In the genomic region with DNA sequence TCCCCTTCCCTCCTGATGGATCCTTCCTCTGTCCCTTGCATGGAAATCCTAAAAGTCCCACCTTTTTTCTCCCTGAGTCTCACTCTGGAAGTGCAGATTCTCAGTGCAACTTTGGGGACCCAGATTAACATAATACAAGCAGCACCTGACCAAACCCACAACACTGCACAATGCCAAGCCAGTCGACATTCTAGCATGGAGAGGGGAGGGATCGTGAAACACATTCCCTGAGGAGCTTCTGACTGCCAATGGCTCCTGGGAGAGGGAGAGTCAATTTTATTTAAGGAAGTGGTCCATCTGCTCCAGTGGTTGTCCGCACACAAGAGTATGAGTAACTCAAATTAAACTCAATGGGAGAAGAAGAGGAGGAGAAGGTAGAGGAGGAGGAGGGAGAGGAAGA, we compare ENCODE assay signal across 23 mouse cellular contexts. TPM values are rescaled to one million over a fixed set of nuclear protein-coding genes. Genes with fewer than 3 reads are reported as not detected.
DNase-seq lines count a peak whose midpoint lies in the region; ATAC-seq and TF ChIP-seq lines count a peak whose summit lies in the region.
"Had no signal": no experiment of that assay in that cellular context is flagged by ENCODE, and none has a peak within 500 bp of the region (broad histone marks: within the 10 kb centered on the region; RNA-seq: fewer than 3 reads in every experiment).

No protein-coding gene starts in this region.

- no peak overlapping the region for H3K4me3 ChIP-seq in hindbrain, embryonic 10.5 days
- no peak overlapping the region for H3K4me3 ChIP-seq in hindbrain, postnatal 0 days (ENCODE audit: low read length)
- H3K4me3 ChIP-seq in ES-Bruce4 (ENCODE audit: low read depth, low read length), result peak overlapping the region; percentile 52
- H3K4me3 ChIP-seq: forebrain, embryonic 10.5 days; forebrain, embryonic 13.5 days had no signal

- peak; percentile 50; the same call in 1 of the 2 replicates for ATAC-seq in frontal cortex, adult (ENCODE audit: low TSS enrichment)
- ATAC-seq in hindbrain, postnatal 0 days, result no peak
- ATAC-seq: forebrain, embryonic 13.5 days; forebrain, embryonic 16.5 days; hindbrain, embryonic 16.5 days; inflammation-experienced regulatory T-cells, adult 6 months; intestine, embryonic 16.5 days had no signal

- no peaks in the 10 kb centered on the region for H3K36me3 ChIP-seq in hindbrain, embryonic 10.5 days
- no peaks in the 10 kb centered on the region for H3K36me3 ChIP-seq in hindbrain, postnatal 0 days (ENCODE audit: insufficient read depth, low read length)
- H3K36me3 ChIP-seq in ES-Bruce4 (ENCODE audit: control insufficient read depth, insufficient read depth, low read length, poor library complexity, severe bottlenecking), result no peaks in the 10 kb centered on the region
- H3K36me3 ChIP-seq: forebrain, embryonic 10.5 days; hindbrain, embryonic 13.5 days had no signal

- no peak for TF ChIP-seq POLR2A in ES-Bruce4 (IDR thresholded peaks at IDR 0.05; ENCODE audit: insufficient read depth, low read length)

- no peaks in the 10 kb centered on the region for H3K9me3 ChIP-seq in hindbrain, embryonic 10.5 days
- H3K9me3 ChIP-seq in hindbrain, postnatal 0 days (ENCODE audit: low read length), result peaks cover 3% of the 10 kb centered on the region; the same call in 1 of the 2 replicates
- peaks cover 5% of the 10 kb centered on the region; the same call in 1 of the 2 replicates for H3K9me3 ChIP-seq in ES-Bruce4 (replicated peaks; ENCODE audit: control insufficient read depth, insufficient read depth, low read length, poor library complexity, severe bottlenecking)
- H3K9me3 ChIP-seq: forebrain, embryonic 13.5 days; hindbrain, embryonic 13.5 days had no signal

- DNase-seq in frontal cortex, postnatal 25 days (ENCODE audit: low spot score in 2 of 2), result no peak
- peak; percentile 4 for DNase-seq in hindbrain, embryonic 10.5 days (ENCODE audit: low spot score)
- no peak for DNase-seq in hindbrain, postnatal 0 days (ENCODE audit: low spot score)
- DNase-seq in ZHBTc4 (ENCODE audit: low read depth, low spot score), result peak; percentile 59
- no peak for DNase-seq in embryo, embryonic 10 days (ENCODE audit: low spot score)
- DNase-seq in gastrocnemius, postnatal 25 days, result no peak
- DNase-seq: adrenal gland, postnatal 14 days; cerebellum, adult 11-12 months; cerebellum, adult 8-10 months; cerebellum, postnatal 36 days; gastrocnemius, postnatal 36 days; kidney, adult 18-20 months had no signal

- H3K27me3 ChIP-seq in hindbrain, embryonic 10.5 days (ENCODE audit: insufficient read depth, poor library complexity, severe bottlenecking), result no peaks in the 10 kb centered on the region
- no peaks in the 10 kb centered on the region for H3K27me3 ChIP-seq in hindbrain, postnatal 0 days (ENCODE audit: insufficient read depth, low read length)
- no peaks in the 10 kb centered on the region for H3K27me3 ChIP-seq in ES-Bruce4 (ENCODE audit: control insufficient read depth, insufficient read depth, low read length, poor library complexity, severe bottlenecking)
- H3K27me3 ChIP-seq: forebrain, embryonic 13.5 days; hindbrain, embryonic 13.5 days had no signal

- no peak overlapping the region for H3K27ac ChIP-seq in hindbrain, embryonic 10.5 days
- no peak overlapping the region for H3K27ac ChIP-seq in hindbrain, postnatal 0 days
- H3K27ac ChIP-seq in ES-Bruce4 (ENCODE audit: insufficient read depth, low read length), result no peak overlapping the region
- H3K27ac ChIP-seq: forebrain, embryonic 10.5 days; forebrain, embryonic 13.5 days; hindbrain, embryonic 13.5 days had no signal

- H3K4me2 ChIP-seq in hindbrain, postnatal 0 days (ENCODE audit: low read depth, low read length), result no peak overlapping the region

- H3K9ac ChIP-seq in hindbrain, postnatal 0 days (replicated peaks; ENCODE audit: low read length), result no peak overlapping the region
- peak overlapping the region; percentile 12; the same call in 1 of the 2 replicates for H3K9ac ChIP-seq in ES-Bruce4 (ENCODE audit: low read depth, poor library complexity, severe bottlenecking)
- H3K9ac ChIP-seq: forebrain, embryonic 13.5 days; hindbrain, embryonic 13.5 days had no signal

- H3K4me1 ChIP-seq in hindbrain, embryonic 10.5 days (replicated peaks), result no peaks in the 10 kb centered on the region; the same call in 1 of the 2 replicates
- H3K4me1 ChIP-seq in hindbrain, postnatal 0 days (ENCODE audit: insufficient read depth, low read length), result no peaks in the 10 kb centered on the region
- H3K4me1 ChIP-seq in ES-Bruce4 (ENCODE audit: control insufficient read depth, insufficient read depth, low read length), result peaks cover 2% of the 10 kb centered on the region
- H3K4me1 ChIP-seq: forebrain, embryonic 10.5 days; forebrain, embryonic 13.5 days had no signal

- no peak for TF ChIP-seq EP300 in ES-Bruce4 (IDR thresholded peaks at IDR 0.05; ENCODE audit: insufficient read depth, low read depth, low read length)

- 43% methylated on average over 3 of the region's 3 CpGs for WGBS in hindbrain, embryonic 10.5 days
- WGBS in hindbrain, postnatal 0 days, result 43% methylated on average over 3 of the region's 3 CpGs

- TF ChIP-seq CTCF in hindbrain, postnatal 0 days (IDR thresholded peaks at IDR 0.05; ENCODE audit: low read depth), result no peak
- no peak for TF ChIP-seq CTCF in ES-Bruce4 (IDR thresholded peaks at IDR 0.05; ENCODE audit: low read depth, low read length)

RNA-seq across cellular contexts. Expression of a gene that starts 28.0 kb away (rescaled TPM):
- 10.8 and 15.3 TPM in 2 replicates for polyA plus RNA-seq in hindbrain, embryonic 10.5 days (2016; fragmentation: Nextera tagmentation; extraction: Ambion mirVana)
- 39.7 and 42.3 TPM in 2 replicates for total RNA-seq in hindbrain, postnatal 0 days (2014; rRNA removed)
- polyA plus RNA-seq in hindbrain, postnatal 0 days (2015; fragmentation: Nextera tagmentation; extraction: Ambion mirVana), result 13.1 and 14.6 TPM in 2 replicates
- 10.5 and 11.0 TPM in 2 replicates for polyA plus RNA-seq in ES-Bruce4 (2011; ENCODE audit: insufficient read depth, insufficient read length, low read depth, missing spikeins)
- total RNA-seq in gastrocnemius, postnatal 25 days (2021), result under 1 TPM; 0.16 to 0.26 TPM
- total RNA-seq: gastrocnemius, postnatal 36 days; granulocyte monocyte progenitor cell, adult 5-6 weeks; hematopoietic stem cell, adult 5-6 weeks had no signal

RNA-seq across cellular contexts. Expression of a gene that starts 31.8 kb away (rescaled TPM):
- 15.4 and 16.0 TPM in 2 replicates for polyA plus RNA-seq in hindbrain, embryonic 10.5 days (2016; fragmentation: Nextera tagmentation; extraction: Ambion mirVana)
- 79.7 and 120 TPM in 2 replicates for total RNA-seq in hindbrain, postnatal 0 days (2014; rRNA removed)
- polyA plus RNA-seq in hindbrain, postnatal 0 days (2015; fragmentation: Nextera tagmentation; extraction: Ambion mirVana), result 59.8 and 60.2 TPM in 2 replicates
- polyA plus RNA-seq in ES-Bruce4 (2011; ENCODE audit: insufficient read depth, insufficient read length, low read depth, missing spikeins), result 76.2 and 77.6 TPM in 2 replicates
- 10 to 100 TPM in 1 of 2 experiments, 1 to 10 TPM in 1; 8.8 to 10.2 TPM for total RNA-seq in gastrocnemius, postnatal 25 days (2021)

Comparison
In these comparisons a context has a peak if more than half of its experiments do, and no peak if none do; other contexts are left out.
1. DNase-seq: peak in hindbrain, embryonic 10.5 days (single experiment) and ZHBTc4 (single experiment); none in frontal cortex, postnatal 25 days (0 of 2), hindbrain, postnatal 0 days (single experiment), embryo, embryonic 10 days (single experiment) and gastrocnemius, postnatal 25 days (single experiment).